Mouse (Mus musculus): ENCODE results near the gene Pola2. TPM values are rescaled to one million over a fixed set of nuclear protein-coding genes. Genes with fewer than 3 reads are reported as not detected.
A peak's percentile ranks its signal among the peaks of the same experiment; 100 is the strongest.

Pola2 gene
- total and polyA plus RNA-seq, 3 experiments, result 77.3 to 126 (median 99.4) TPM

DNA sequence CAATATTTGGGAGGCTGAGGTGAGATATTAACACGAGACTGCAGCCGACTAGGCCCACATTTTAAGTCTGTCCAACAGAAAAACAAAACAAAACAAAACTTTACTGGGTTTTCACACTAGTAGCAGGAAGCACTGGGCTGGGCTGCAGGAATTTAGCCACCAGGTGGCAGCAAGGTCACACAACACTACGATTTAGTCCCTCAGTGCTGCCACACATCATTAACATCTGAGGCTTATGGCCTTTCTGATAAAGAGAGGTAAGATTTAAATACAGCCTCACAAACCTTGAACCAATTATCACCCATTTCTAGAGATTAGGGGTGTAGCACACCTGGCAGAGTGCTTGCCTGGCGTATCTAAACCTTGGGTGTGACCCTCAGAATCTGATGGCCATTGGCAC is 1.3 kb upstream of the Pola2 start (continued):
- no peak for TF ChIP-seq ZNF384 (IDR thresholded peaks at IDR 0.05; ENCODE audit: low read depth, low read length)
- TF ChIP-seq POLR2AphosphoS5 (IDR thresholded peaks at IDR 0.05; ENCODE audit: borderline replicate concordance, low read depth, low read length), result no peak
- TF ChIP-seq UBTF (IDR thresholded peaks at IDR 0.05; ENCODE audit: borderline replicate concordance, insufficient read depth, low read depth, low read length), result no peak
- no peak for TF ChIP-seq NELFE (IDR thresholded peaks at IDR 0.05; ENCODE audit: low read depth, low read length)
- no peak for TF ChIP-seq E2F4 (IDR thresholded peaks at IDR 0.05; ENCODE audit: borderline replicate concordance, low read depth, low read length)
- no peak for TF ChIP-seq MAZ (IDR thresholded peaks at IDR 0.05; ENCODE audit: low read depth, low read length)
- no peak for TF ChIP-seq MYB (IDR thresholded peaks at IDR 0.05; ENCODE audit: low read depth, low read length)
- no peak for TF ChIP-seq CHD1 (IDR thresholded peaks at IDR 0.05; ENCODE audit: low read depth, low read length)

DNA sequence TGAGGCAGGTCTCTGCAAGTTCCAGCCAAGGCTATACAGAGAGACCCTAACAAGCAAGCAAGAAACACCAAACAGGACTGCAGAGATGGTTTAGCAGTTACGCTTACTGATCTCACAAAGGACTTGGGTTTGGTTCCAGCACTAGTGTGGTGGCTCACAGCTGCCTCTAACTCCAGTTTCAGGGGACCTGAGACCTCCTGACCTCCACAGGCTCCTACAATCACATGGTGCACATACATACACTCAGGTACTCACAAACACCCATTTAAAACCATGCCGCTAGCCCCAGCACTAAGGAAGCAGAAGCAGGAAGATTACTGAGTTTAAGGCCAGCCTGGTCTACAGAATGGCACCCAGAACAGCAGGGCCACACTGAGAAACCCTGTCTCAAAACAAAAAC is 802 bp upstream of the Pola2 start:
- peak overlapping the region; percentile 77 for H3K9ac ChIP-seq (ENCODE audit: control insufficient read depth, low read depth, low read length, poor library complexity, severe bottlenecking)
- H3K4me1 ChIP-seq (ENCODE audit: control insufficient read depth in 1 of 2, insufficient read depth in 2 of 2, low read length in 2 of 2), result peaks cover 0 to 29% of the 10 kb centered on the region in 2 experiments; a peak in 3 of 4 replicates
- DNase-seq (ENCODE audit: low read depth, low spot score), result no peak
- H3K27ac ChIP-seq (ENCODE audit: control insufficient read depth, low read depth, low read length), result peak overlapping the region; percentile 91
- no peaks in the 10 kb centered on the region for H3K27me3 ChIP-seq (ENCODE audit: control insufficient read depth in 1 of 2, insufficient read depth in 2 of 2, low read length in 2 of 2)
- TF ChIP-seq UBTF (IDR thresholded peaks at IDR 0.05; ENCODE audit: borderline replicate concordance, insufficient read depth, low read depth, low read length), result no peak
- no peak for TF ChIP-seq ELF1 (IDR thresholded peaks at IDR 0.05; ENCODE audit: low read depth, low read length)
- TF ChIP-seq GATA1 (IDR thresholded peaks at IDR 0.05; ENCODE audit: low read depth, low read length), result no peak
- TF ChIP-seq ZC3H11A (IDR thresholded peaks at IDR 0.05; ENCODE audit: low read depth, low read length), result no peak
- no peak for TF ChIP-seq JUND (IDR thresholded peaks at IDR 0.05; ENCODE audit: low read depth, low read length)
- TF ChIP-seq RCOR1 (IDR thresholded peaks at IDR 0.05; ENCODE audit: low read depth, low read length), result no peak
- no peak for TF ChIP-seq GABPA (IDR thresholded peaks at IDR 0.05; ENCODE audit: low read depth, low read length)
- TF ChIP-seq SIN3A (IDR thresholded peaks at IDR 0.05; ENCODE audit: low read length), result no peak
- TF ChIP-seq MXI1 (IDR thresholded peaks at IDR 0.05; ENCODE audit: low read depth, low read length), result no peak
- no peak for TF ChIP-seq NELFE (IDR thresholded peaks at IDR 0.05; ENCODE audit: low read depth, low read length)
- no peak for TF ChIP-seq USF2 (IDR thresholded peaks at IDR 0.05; ENCODE audit: borderline replicate concordance in 1 of 2, insufficient read depth in 1 of 2, low read depth in 1 of 2, low read length in 2 of 2)
- TF ChIP-seq CHD1 (IDR thresholded peaks at IDR 0.05; ENCODE audit: low read depth, low read length), result no peak
- TF ChIP-seq MAZ (IDR thresholded peaks at IDR 0.05; ENCODE audit: low read depth, low read length), result no peak
- no peak for TF ChIP-seq KAT2A (conservative IDR thresholded peaks at IDR 0.05; ENCODE audit: low read depth, low read length)
- no peak for TF ChIP-seq TAL1 (IDR thresholded peaks at IDR 0.05; ENCODE audit: low read length)
- H3K36me3 ChIP-seq (ENCODE audit: control insufficient read depth in 1 of 2, insufficient read depth in 2 of 2, low read length in 2 of 2), result peaks cover 0 to 22% of the 10 kb centered on the region in 2 experiments; a peak in 3 of 4 replicates
- H3K9me3 ChIP-seq (replicated peaks; ENCODE audit: insufficient read depth, low read length), result no peaks in the 10 kb centered on the region
- peak overlapping the region; percentile 67 to 88 for H3K4me3 ChIP-seq (ENCODE audit: control insufficient read depth in 1 of 2, insufficient read depth in 1 of 2, low read depth in 2 of 2, low read length in 2 of 2)
- H3K79me2 ChIP-seq (ENCODE audit: control insufficient read depth, insufficient read depth, low read length, poor library complexity), result peaks cover 27% of the 10 kb centered on the region
